Mouse (Mus musculus) thymus, adult 2 months (tissue): ENCODE data around the gene Thg1l.

ENCODE experiments used
- CTCF ChIP-seq: fragments of 200-500 bp; IDR thresholded peaks from 2 replicates; pipeline ENCODE4 v1.5.1; 2012; ENCODE audit warnings: mild to moderate bottlenecking, control low read depth, low read length, moderate library complexity, borderline replicate concordance; ENCODE audit not compliant: control insufficient read depth, poor library complexity, insufficient read depth; ENCODE audit errors: extremely low read depth
- POLR2A ChIP-seq: fragments of 200-500 bp; IDR thresholded peaks from 2 replicates; pipeline ENCODE4 v1.6.1; 2012; ENCODE audit warnings: mild to moderate bottlenecking, low read length, control low read depth, moderate library complexity; ENCODE audit not compliant: control insufficient read depth, poor library complexity, insufficient read depth; ENCODE audit errors: extremely low read depth

GRCm38 (mm10) chr11:45966896-45967295 is 11.6 kb upstream of the Thg1l start:
- TF ChIP-seq CTCF (no peak), POLR2A (no peak)
